9 mouse cellular contexts compared by ENCODE assay signal in genomic region chr6:70713118-70713517, GRCm38 (mm10).
DNase-seq lines count a peak whose midpoint lies in the region; ATAC-seq and TF ChIP-seq lines count a peak whose summit lies in the region.
"Had no signal": no experiment of that assay in that cellular context is flagged by ENCODE, and none has a peak within 500 bp of the region (broad histone marks: within the 10 kb centered on the region; RNA-seq: fewer than 3 reads in every experiment).

No protein-coding gene starts in this region.

- no peak overlapping the region for H3K27ac ChIP-seq in cerebellum, adult 2 months (ENCODE audit: insufficient read depth, low read length)
- H3K27ac ChIP-seq in midbrain, embryonic 12.5 days (replicated peaks) = no peak overlapping the region

- no peak for DNase-seq in cerebellum, adult 2 months
- no peak for DNase-seq in cerebellum, adult 18-20 months
- peak; percentile 17 for DNase-seq in kidney, postnatal 14 days
- DNase-seq in kidney, adult 8-10 months = no peak
- DNase-seq in ZHBTc4 (ENCODE audit: low read depth, low spot score) = peak; percentile 59
- DNase-seq in spleen, postnatal 14 days (ENCODE audit: low spot score in 2 of 2) = no peak
- no peak for DNase-seq in Muller cell, postnatal 12 days (ENCODE audit: inconsistent ontology term)
- DNase-seq: gastrocnemius, postnatal 10 days had no signal

- ATAC-seq in midbrain, embryonic 12.5 days (ENCODE audit: low FRiP score, low read depth) = peak; percentile 28; the same call in 1 of the 2 replicates

- H3K36me3 ChIP-seq in midbrain, embryonic 12.5 days = no peaks in the 10 kb centered on the region

- peak; percentile 22; the same call in 1 of the 2 replicates for TF ChIP-seq CTCF in cerebellum, adult 2 months (IDR thresholded peaks at IDR 0.05; ENCODE audit: borderline replicate concordance, insufficient read depth, low read depth, low read length)

- no peak overlapping the region for H3K4me3 ChIP-seq in cerebellum, adult 2 months (replicated peaks; ENCODE audit: insufficient read depth, low read depth, low read length)
- H3K4me3 ChIP-seq in midbrain, embryonic 12.5 days = no peak overlapping the region

- H3K9me3 ChIP-seq in midbrain, embryonic 12.5 days = no peaks in the 10 kb centered on the region

- H3K9ac ChIP-seq in midbrain, embryonic 12.5 days (replicated peaks) = no peak overlapping the region

- peaks cover 4% of the 10 kb centered on the region; the same call in 1 of the 2 replicates for H3K4me1 ChIP-seq in cerebellum, adult 2 months (ENCODE audit: control insufficient read depth, insufficient read depth, low read length)
- no peaks in the 10 kb centered on the region for H3K4me1 ChIP-seq in midbrain, embryonic 12.5 days

- H3K27me3 ChIP-seq in cerebellum, adult 2 months (ENCODE audit: control insufficient read depth, insufficient read depth, low read length) = no peaks in the 10 kb centered on the region
- H3K27me3 ChIP-seq in midbrain, embryonic 12.5 days = no peaks in the 10 kb centered on the region

- 44% methylated on average over 7 of the region's 7 CpGs for WGBS in cerebellum, adult 2 months
- WGBS in midbrain, embryonic 12.5 days = 47% methylated on average over 7 of the region's 7 CpGs

- H3K4me2 ChIP-seq in midbrain, embryonic 12.5 days (replicated peaks) = no peak overlapping the region

- TF ChIP-seq POLR2A in cerebellum, adult 2 months (IDR thresholded peaks at IDR 0.05; ENCODE audit: borderline replicate concordance, insufficient read depth, low read length) = no peak

Comparison
In these comparisons a context has a peak if more than half of its experiments do, and no peak if none do; other contexts are left out.
1. DNase-seq: peak in kidney, postnatal 14 days (single experiment) and ZHBTc4 (single experiment); none in cerebellum, adult 2 months (0 of 2), cerebellum, adult 18-20 months (0 of 2), kidney, adult 8-10 months (0 of 2), spleen, postnatal 14 days (0 of 2) and Muller cell, postnatal 12 days (single experiment).